Mouse (Mus musculus) forebrain, embryonic 14.5 days (tissue): ENCODE measurements around the gene Efcc1. TPM values are rescaled to one million over a fixed set of nuclear protein-coding genes. Genes with fewer than 3 reads are reported as not detected.
A peak's percentile ranks its signal among the peaks of the same experiment; 100 is the strongest.

Source experiments
- ATAC-seq: fragments of 200-750 bp; cut with Nextera tagmentation; 2 replicates; pipeline ENCODE4 v1.8.0; 2017; ENCODE audit warnings: mild to moderate bottlenecking, moderate library complexity
- DNase-seq: peaks from one replicate; pipeline ENCODE4 v3.0.0-alpha.2; 2015; ENCODE audit warnings: low spot score
- H3K27ac ChIP-seq: fragments of 300-500 bp; sonication (generic); 2 replicates; pipeline ENCODE4 v1.5.1; 2014; ENCODE audit warnings: low read depth, mild to moderate bottlenecking, control low read depth, low read length, moderate library complexity
- H3K27me3 ChIP-seq: fragments of 300-500 bp; sonication (generic); replicated peaks from 2 replicates; pipeline ENCODE4 v1.6.1; 2014; ENCODE audit warnings: low read length, control low read depth, mixed read lengths; ENCODE audit not compliant: control insufficient read depth, insufficient read depth
- H3K36me3 ChIP-seq: fragments of 300-500 bp; sonication (generic); 2 replicates; pipeline ENCODE4 v1.6.1; 2014; ENCODE audit warnings: low read length, control low read depth; ENCODE audit not compliant: control insufficient read depth, insufficient read depth
- H3K4me1 ChIP-seq: fragments of 300-500 bp; sonication (generic); 2 replicates; pipeline ENCODE4 v1.6.1; 2014; ENCODE audit warnings: antibody characterized with exemption, low read length, control low read depth; ENCODE audit not compliant: control insufficient read depth, insufficient read depth
- H3K4me2 ChIP-seq: fragments of 300-500 bp; sonication (generic); 2 replicates; pipeline ENCODE4 v1.6.1; 2014; ENCODE audit warnings: mild to moderate bottlenecking, control low read depth, low read length
- H3K4me3 ChIP-seq: fragments of 300-500 bp; sonication (generic); 2 replicates; pipeline ENCODE4 v1.5.1; 2014; ENCODE audit warnings: low read depth, low read length, control low read depth
- H3K9ac ChIP-seq: fragments of 300-500 bp; sonication (generic); 2 replicates; pipeline ENCODE4 v1.6.1; 2014; ENCODE audit warnings: mild to moderate bottlenecking, low read length, control low read depth, moderate library complexity
- H3K9me3 ChIP-seq: fragments of 300-500 bp; sonication (generic); replicated peaks from 2 replicates; pipeline ENCODE4 v1.6.1; 2016; ENCODE audit warnings: low read length, control low read depth, mixed read lengths; ENCODE audit not compliant: control insufficient read depth
- WGBS: fragments of 180-500 bp; shearing (Covaris S2); extraction: QIAGEN DNeasy Blood & Tissue Kit; methylation state at CpG from one replicate; pipeline ENCODE4 v1.1.7; 2014; 5-methylcytosine and 5-hydroxymethylcytosine counted together
- polyA plus RNA-seq: library from polyadenylated mRNA; unstranded; fragments of >200 nt; fragmentation: Nextera tagmentation; extraction: Ambion mirVana; gene quantifications from 2 replicates; pipeline ENCODE4 v1.2.1, GENCODE M21; 2014

The Efcc1 gene
- polyA plus RNA-seq, 1 experiment from 2014 or later, result 0.89 TPM

DNA sequence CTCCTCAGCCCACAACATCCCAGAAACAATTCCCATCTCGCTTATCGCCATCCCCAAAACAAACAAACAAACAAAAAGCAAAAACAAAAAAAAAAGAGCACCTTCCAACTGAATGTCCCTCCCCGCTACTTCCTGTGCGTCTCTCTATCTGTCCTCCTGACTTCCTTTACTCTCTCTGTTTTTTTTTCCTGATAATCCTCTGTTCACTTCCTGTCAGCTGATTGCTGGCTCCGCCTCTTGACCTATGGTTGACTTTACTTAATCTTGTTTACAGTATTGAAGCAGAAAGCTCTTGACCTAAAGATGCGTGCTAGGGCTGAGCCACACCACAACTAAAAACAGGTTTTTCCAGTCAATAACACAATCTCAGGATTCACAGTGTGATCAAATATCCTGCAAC, 17.9 kb downstream of the Efcc1 start:
- ATAC-seq (no peak), DNase-seq (no peak)
- Histone ChIP-seq H3K4me2 (no peak overlapping the region), H3K9ac (no peak overlapping the region), H3K4me1 (no peaks in the 10 kb centered on the region), H3K27me3 (no peaks in the 10 kb centered on the region), H3K27ac (no peak overlapping the region), H3K9me3 (no peaks in the 10 kb centered on the region), H3K36me3 (no peaks in the 10 kb centered on the region), H3K4me3 (no peak overlapping the region)
- WGBS, result 91% methylated on average over 6 of the region's 6 CpGs

GRCm38 (mm10) chr6:87750184-87750910, 19.7 kb downstream of the Efcc1 start:
- Histone ChIP-seq H3K4me2 (no peak overlapping the region), H3K27me3 (no peaks in the 10 kb centered on the region), H3K9ac (no peak overlapping the region), H3K36me3 (no peaks in the 10 kb centered on the region), H3K9me3 (no peaks in the 10 kb centered on the region), H3K4me3 (no peak overlapping the region), H3K4me1 (no peaks in the 10 kb centered on the region), H3K27ac (no peak overlapping the region)
- no peak for ATAC-seq
- no peak for DNase-seq
- 92% methylated on average over 8 of the region's 8 CpGs for WGBS

DNA sequence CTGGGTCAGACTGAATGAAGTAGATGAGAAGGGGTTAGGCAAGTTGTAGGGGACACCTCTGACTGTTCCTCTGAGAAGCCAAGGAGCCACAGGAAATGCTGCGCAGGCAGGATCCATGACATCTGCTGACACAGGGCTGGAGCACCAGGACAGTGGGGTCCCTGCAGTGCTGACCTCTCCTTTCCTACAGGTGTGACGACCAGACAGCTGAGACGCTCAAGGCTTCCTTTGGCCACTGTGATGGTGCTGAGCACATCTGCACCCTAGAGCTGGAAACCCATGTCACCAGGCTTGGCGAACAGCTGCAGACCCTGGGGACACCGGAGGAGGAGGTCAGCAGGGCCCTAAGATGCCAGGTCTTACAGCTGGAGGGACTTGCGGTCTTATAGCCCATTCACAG, 20.9 kb downstream of the Efcc1 start:
- no peak for ATAC-seq

DNA sequence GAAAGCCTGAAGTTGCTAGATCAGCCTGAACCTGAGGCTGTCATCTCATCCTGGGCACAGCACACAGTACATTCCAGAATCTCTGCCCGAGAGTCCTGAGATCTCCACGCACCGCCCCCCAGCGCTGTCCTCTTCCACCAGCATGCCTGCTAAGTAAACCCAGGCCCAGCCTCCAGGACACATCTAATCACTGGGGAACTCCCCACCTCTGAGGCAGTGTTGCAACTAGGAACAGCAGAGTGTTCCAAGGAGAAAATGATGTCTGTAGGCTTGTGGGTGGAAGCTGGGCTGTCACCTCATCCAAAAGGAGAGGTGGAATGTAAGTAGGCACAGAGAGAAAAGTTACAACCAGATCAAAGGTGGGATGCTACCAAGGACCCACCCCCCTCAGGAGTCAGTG, 24.5 kb downstream of the Efcc1 start:
- no peaks in the 10 kb centered on the region for H3K9me3 ChIP-seq
- H3K27ac ChIP-seq, result no peak overlapping the region
- H3K4me3 ChIP-seq, result no peak overlapping the region
- DNase-seq (no peak), ATAC-seq (no peak)
- no peak overlapping the region for H3K4me2 ChIP-seq
- no peak overlapping the region for H3K9ac ChIP-seq
- no peaks in the 10 kb centered on the region for H3K4me1 ChIP-seq
- WGBS, result 94% methylated on average over 4 of the region's 4 CpGs
- no peaks in the 10 kb centered on the region for H3K27me3 ChIP-seq
- H3K36me3 ChIP-seq, result no peaks in the 10 kb centered on the region

More for the DNA sequence above, 20.9 kb downstream of the Efcc1 start:
- WGBS, result 92% methylated on average over 6 of the region's 6 CpGs
- no peak overlapping the region for H3K27ac ChIP-seq
- H3K4me3 ChIP-seq, result no peak overlapping the region
- H3K9me3 ChIP-seq, result no peaks in the 10 kb centered on the region
- H3K9ac ChIP-seq, result no peak overlapping the region
- no peaks in the 10 kb centered on the region for H3K27me3 ChIP-seq
- no peaks in the 10 kb centered on the region for H3K36me3 ChIP-seq
- DNase-seq, result no peak
- no peaks in the 10 kb centered on the region for H3K4me1 ChIP-seq
- no peak overlapping the region for H3K4me2 ChIP-seq

DNA sequence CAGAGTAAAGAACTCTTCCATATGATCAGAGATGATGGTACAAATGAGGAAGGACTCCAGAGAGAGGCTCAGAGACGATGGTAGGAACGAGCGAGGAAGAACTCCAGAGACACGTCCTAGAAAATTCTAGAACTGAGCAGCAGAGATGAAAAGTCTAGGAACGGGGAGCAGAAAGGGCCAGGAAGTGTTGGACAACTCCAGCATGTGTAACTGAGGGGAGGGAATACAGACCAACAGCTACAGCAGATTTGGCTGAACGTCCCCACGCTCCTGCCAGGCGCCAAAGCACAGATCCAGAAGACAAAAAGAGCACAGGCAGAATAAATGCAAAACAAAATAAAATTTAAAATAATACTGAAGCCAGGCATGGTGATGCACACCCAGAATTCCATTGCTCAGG, 26.2 kb downstream of the Efcc1 start:
- H3K4me3 ChIP-seq, result no peak overlapping the region
- no peaks in the 10 kb centered on the region for H3K9me3 ChIP-seq
- H3K4me1 ChIP-seq, result no peaks in the 10 kb centered on the region
- WGBS, result 88% methylated on average over 8 of the region's 8 CpGs
- H3K36me3 ChIP-seq, result no peaks in the 10 kb centered on the region
- no peaks in the 10 kb centered on the region for H3K27me3 ChIP-seq
- DNase-seq (no peak), ATAC-seq (no peak)
- no peak overlapping the region for H3K9ac ChIP-seq
- no peak overlapping the region for H3K27ac ChIP-seq
- no peak overlapping the region for H3K4me2 ChIP-seq

DNA sequence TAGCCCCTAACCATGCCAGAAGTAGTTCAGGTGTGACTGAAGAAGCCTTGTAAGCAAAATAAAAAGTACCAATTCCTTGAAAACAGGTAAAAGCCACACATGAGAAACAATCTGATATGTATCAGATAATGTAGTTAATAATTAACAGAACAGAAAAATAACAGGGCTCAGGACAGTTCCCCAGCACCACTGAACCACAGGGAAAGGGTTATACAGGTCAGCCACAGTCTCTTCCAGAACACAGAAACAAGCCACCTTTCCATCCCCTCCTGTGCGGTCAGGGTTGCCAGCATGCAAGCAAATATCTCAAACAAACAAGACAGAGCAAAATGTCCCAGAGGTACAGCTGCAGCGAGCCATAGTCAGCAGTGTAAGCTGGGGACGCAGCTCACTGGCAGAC, 28.7 kb downstream of the Efcc1 start:
- H3K27ac ChIP-seq, result no peak overlapping the region
- no peak overlapping the region for H3K4me2 ChIP-seq
- H3K27me3 ChIP-seq, result no peaks in the 10 kb centered on the region
- ATAC-seq (no peak), DNase-seq (no peak)
- 89% methylated on average over 3 of the region's 3 CpGs for WGBS
- no peaks in the 10 kb centered on the region for H3K9me3 ChIP-seq
- no peak overlapping the region for H3K4me3 ChIP-seq
- no peaks in the 10 kb centered on the region for H3K4me1 ChIP-seq
- no peaks in the 10 kb centered on the region for H3K36me3 ChIP-seq
- H3K9ac ChIP-seq, result no peak overlapping the region

GRCm38 (mm10) chr6:87759850-87760249, 29.2 kb downstream of the Efcc1 start:
- Histone ChIP-seq H3K4me3 (no peak overlapping the region), H3K4me1 (no peaks in the 10 kb centered on the region), H3K4me2 (no peak overlapping the region), H3K27me3 (no peaks in the 10 kb centered on the region), H3K27ac (no peak overlapping the region), H3K9ac (no peak overlapping the region), H3K36me3 (no peaks in the 10 kb centered on the region), H3K9me3 (no peaks in the 10 kb centered on the region)
- WGBS, result 79% methylated on average over 3 of the region's 3 CpGs
- DNase-seq (no peak), ATAC-seq (no peak)

DNA sequence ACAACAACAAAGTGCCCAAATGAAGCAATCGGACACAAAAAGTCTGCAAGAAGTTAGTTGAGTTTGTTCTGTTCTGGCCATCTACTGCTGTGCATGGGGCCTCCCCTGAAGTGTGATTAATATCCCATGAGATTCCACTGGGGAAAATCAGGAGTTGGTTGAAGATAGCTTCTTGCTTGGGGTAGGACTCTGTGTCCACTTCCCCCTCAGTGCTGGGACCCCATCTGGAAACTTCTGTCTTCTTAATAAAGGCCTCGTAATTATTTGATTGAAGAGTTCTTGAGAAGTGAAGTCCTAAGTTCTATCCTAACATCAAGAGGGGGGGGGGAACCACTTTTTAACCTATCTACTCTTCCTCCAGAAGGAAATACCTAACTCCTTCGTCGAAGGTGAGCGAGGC, 31.5 kb downstream of the Efcc1 start:
- no peaks in the 10 kb centered on the region for H3K9me3 ChIP-seq
- H3K4me3 ChIP-seq, result no peak overlapping the region
- no peaks in the 10 kb centered on the region for H3K4me1 ChIP-seq
- no peaks in the 10 kb centered on the region for H3K27me3 ChIP-seq
- DNase-seq (no peak), ATAC-seq (no peak)
- no peak overlapping the region for H3K9ac ChIP-seq
- H3K27ac ChIP-seq, result no peak overlapping the region
- no peaks in the 10 kb centered on the region for H3K36me3 ChIP-seq
- WGBS, result 86% methylated on average over 5 of the region's 5 CpGs
- no peak overlapping the region for H3K4me2 ChIP-seq

DNA sequence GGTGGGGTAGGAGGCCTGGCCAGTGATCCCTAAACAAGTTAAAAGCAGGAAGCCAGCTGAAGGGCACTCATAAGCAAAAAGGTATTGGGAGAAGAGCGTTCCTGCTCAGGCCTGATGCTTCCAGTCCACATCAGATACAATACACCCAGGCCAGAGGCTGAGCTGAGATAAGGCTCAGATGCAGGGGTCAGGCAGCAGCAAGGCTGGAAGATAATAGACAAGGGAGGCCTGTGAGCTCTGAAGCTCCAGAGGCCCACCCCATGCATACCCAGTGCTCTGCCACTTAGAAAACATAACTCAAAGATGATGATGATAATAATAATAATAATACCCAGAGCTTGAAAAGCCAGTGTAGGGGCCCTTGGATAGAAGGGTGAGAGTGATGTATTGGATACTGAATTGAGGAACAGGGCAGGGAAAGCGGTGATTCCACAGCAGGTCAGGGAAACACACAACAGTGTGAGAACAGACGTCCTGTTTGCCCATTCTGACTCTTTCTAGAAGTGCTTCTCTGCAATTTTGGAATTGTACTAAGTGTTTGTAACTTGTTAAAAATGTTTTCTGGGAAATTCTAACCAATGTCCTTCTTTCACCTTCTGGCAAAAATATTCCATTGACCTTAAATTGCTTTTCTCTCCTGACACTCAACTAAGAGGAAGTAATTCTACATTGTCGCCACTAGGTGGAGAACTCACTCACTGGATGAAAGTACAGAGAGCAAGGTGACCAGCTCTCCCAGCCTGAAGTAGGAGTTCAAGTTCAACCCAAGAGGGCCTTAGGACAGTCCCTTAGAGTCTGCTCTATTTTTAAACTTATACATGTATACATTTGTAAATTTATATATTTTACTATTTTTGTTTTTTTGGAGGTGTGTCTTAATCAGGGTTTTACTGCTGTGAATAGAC, 33.0 kb downstream of the Efcc1 start:
- no peaks in the 10 kb centered on the region for H3K36me3 ChIP-seq
- H3K9me3 ChIP-seq, result no peaks in the 10 kb centered on the region
- no peak for ATAC-seq
- H3K4me3 ChIP-seq, result no peak overlapping the region
- 66% methylated on average over 4 of the region's 4 CpGs for WGBS
- DNase-seq, result peak; percentile 36
- no peaks in the 10 kb centered on the region for H3K4me1 ChIP-seq
- H3K27me3 ChIP-seq, result no peaks in the 10 kb centered on the region
- H3K27ac ChIP-seq, result no peak overlapping the region
- H3K4me2 ChIP-seq, result no peak overlapping the region
- H3K9ac ChIP-seq, result no peak overlapping the region
